Mouse (Mus musculus): ENCODE data around the gene Dnaja1. TPM values are rescaled to one million over a fixed set of nuclear protein-coding genes. Genes with fewer than 3 reads are reported as not detected.
A peak's percentile ranks its signal among the peaks of the same experiment; 100 is the strongest.

The Dnaja1 gene
- polyA plus RNA-seq, 1 experiment from 2014 or later = 673 TPM

DNA sequence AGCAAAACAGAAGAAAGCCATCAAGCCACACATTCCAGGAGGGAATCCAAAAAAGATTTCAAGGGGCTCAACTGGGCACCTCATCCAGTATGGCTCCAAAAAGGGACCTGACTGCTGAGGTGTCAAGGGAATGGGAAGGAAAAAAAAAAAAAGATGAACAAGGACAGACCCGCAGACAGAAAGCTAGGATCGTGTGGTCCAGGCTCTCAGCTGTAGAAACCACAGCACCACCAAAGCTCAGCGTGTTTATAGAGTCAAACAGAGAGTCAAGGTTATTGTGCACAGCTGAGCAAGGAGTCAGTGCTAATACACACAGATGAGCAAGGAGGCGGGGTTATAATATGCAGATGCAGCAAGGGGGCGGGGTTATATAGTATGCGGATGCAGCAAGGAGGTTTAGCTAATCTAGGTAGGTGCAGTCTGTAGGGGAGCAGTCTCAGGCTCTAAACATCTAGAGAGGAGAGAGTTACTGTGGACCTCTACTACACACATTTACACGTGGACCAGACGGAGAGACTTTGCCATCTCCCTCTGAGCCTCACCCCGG, 63.7 kb downstream of the Dnaja1 start:
- no peak for ATAC-seq
- 76% methylated on average over 9 of the region's 9 CpGs for WGBS
- Histone ChIP-seq H3K9ac (ENCODE audit: low read depth, low read length) (no peak overlapping the region), H3K4me2 (ENCODE audit: low read length) (no peak overlapping the region), H3K27ac (ENCODE audit: low read depth, low read length) (no peak overlapping the region), H3K9me3 (ENCODE audit: control insufficient read depth, low read length) (no peaks in the 10 kb centered on the region), H3K36me3 (ENCODE audit: control insufficient read depth, insufficient read depth, low read length) (no peaks in the 10 kb centered on the region), H3K27me3 (replicated peaks; ENCODE audit: control insufficient read depth, insufficient read depth, low read length) (no peaks in the 10 kb centered on the region), H3K4me1 (ENCODE audit: control insufficient read depth, insufficient read depth, low read depth, low read length) (no peaks in the 10 kb centered on the region), H3K4me3 (ENCODE audit: low read length) (no peak overlapping the region)

DNA sequence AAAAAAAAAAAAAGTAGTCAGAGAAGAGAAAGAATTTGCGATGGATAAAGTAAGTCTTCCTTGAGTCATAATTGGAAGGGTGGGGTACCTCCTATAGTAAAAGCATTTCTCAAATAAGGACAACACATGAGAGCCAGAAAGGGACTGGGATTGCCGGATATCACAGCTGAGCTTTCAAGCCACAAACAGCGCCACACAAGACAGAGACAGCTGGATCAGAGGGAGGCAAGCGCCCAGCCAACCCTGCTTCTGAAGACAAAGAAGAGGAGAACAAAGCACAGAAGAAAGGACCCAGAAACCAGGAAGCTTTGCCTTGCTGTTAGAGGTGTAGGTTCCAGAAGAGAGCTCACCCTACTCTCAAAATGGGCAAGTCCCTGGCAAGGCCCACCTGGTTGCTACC, 64.6 kb downstream of the Dnaja1 start:
- H3K36me3 ChIP-seq (ENCODE audit: control insufficient read depth, insufficient read depth, low read length) = no peaks in the 10 kb centered on the region

More for the DNA sequence above, 64.6 kb downstream of the Dnaja1 start:
- Histone ChIP-seq H3K4me1 (ENCODE audit: control insufficient read depth, insufficient read depth, low read depth, low read length) (no peaks in the 10 kb centered on the region), H3K4me3 (ENCODE audit: low read length) (no peak overlapping the region), H3K9ac (ENCODE audit: low read depth, low read length) (no peak overlapping the region), H3K4me2 (ENCODE audit: low read length) (no peak overlapping the region), H3K9me3 (ENCODE audit: control insufficient read depth, low read length) (no peaks in the 10 kb centered on the region), H3K27me3 (replicated peaks; ENCODE audit: control insufficient read depth, insufficient read depth, low read length) (no peaks in the 10 kb centered on the region), H3K27ac (ENCODE audit: low read depth, low read length) (no peak overlapping the region)
- ATAC-seq = no peak
- WGBS = 55% methylated on average over 4 of the region's 4 CpGs

MicroRNA genes within 50 kb of the gene (microRNA counts, 519-probe panel; counts per million panel counts)
- 2,046 counts per million, percentile 31 among the panel's probes with 10 or more counts for microRNA mmu-miR-207

Small RNAs within 50 kb of the gene (microRNA-seq; reads per million reads assigned to microRNA genes)
- gene Mir207 = not detected

Other genes with a start within 250 kb of the Dnaja1 start
- 1.1 and 1.4 TPM in 2 replicates for gene Tmem215, start 250.0 kb upstream of the Dnaja1 start, polyA plus RNA-seq (2015; fragmentation: Nextera tagmentation; extraction: Ambion mirVana)
- gene Aptx, start 19.0 kb upstream of the Dnaja1 start, polyA plus RNA-seq (2015; fragmentation: Nextera tagmentation; extraction: Ambion mirVana) = 41.4 and 44.8 TPM in 2 replicates
- gene Smu1, start 35.8 kb downstream of the Dnaja1 start, polyA plus RNA-seq (2015; fragmentation: Nextera tagmentation; extraction: Ambion mirVana) = 119 and 120 TPM in 2 replicates
- gene B4galt1, start 131.9 kb downstream of the Dnaja1 start, polyA plus RNA-seq (2015; fragmentation: Nextera tagmentation; extraction: Ambion mirVana) = 6.6 and 9.3 TPM in 2 replicates
- gene Spink4, start 197.9 kb downstream of the Dnaja1 start, polyA plus RNA-seq (2015; fragmentation: Nextera tagmentation; extraction: Ambion mirVana) = not detected in 2 replicates
- gene Bag1, start 226.1 kb downstream of the Dnaja1 start, polyA plus RNA-seq (2015; fragmentation: Nextera tagmentation; extraction: Ambion mirVana) = 182 and 191 TPM in 2 replicates
- 147 TPM in 2 replicates for gene Chmp5, start 226.3 kb downstream of the Dnaja1 start, polyA plus RNA-seq (2015; fragmentation: Nextera tagmentation; extraction: Ambion mirVana)
- gene Nfx1, start 248.8 kb downstream of the Dnaja1 start, polyA plus RNA-seq (2015; fragmentation: Nextera tagmentation; extraction: Ambion mirVana) = 87.5 and 102 TPM in 2 replicates

Data from hindbrain, embryonic 16.5 days (tissue).